Mouse (Mus musculus) right cerebral cortex, adult 18-20 months (tissue): Measurements from ENCODE around the gene Rad9a.

Experiments used
- DNase-seq: peaks from one replicate; pipeline ENCODE4 v3.0.0; 2022; ENCODE audit warnings: mixed read lengths

Gene Rad9a

GRCm38 (mm10) chr19:4162646-4163542 is 38.6 kb downstream of the Rad9a start, which contains the start of gene Rps6kb2:
Rps6kb2 (minus strand) TSS chr19:4163354.
- peak; percentile 98 for DNase-seq

GRCm38 (mm10) chr19:4159049-4159448 is 42.4 kb downstream of the Rad9a start:
- no peak for DNase-seq

- DNase-seq = no peak
Observed at GRCm38 (mm10) chr19:4156771-4157170, 44.7 kb downstream of the Rad9a start.

GRCm38 (mm10) chr19:4156073-4156579 is 45.3 kb downstream of the Rad9a start:
- no peak for DNase-seq

GRCm38 (mm10) chr19:4155223-4156072 is 46.0 kb downstream of the Rad9a start:
- no peak for DNase-seq

GRCm38 (mm10) chr19:4154437-4155222 is 46.8 kb downstream of the Rad9a start:
- no peak for DNase-seq

GRCm38 (mm10) chr19:4153232-4153654 is 48.2 kb downstream of the Rad9a start, which contains the start of gene Ptprcap:
Ptprcap (plus strand) TSS chr19:4153604.
- no peak for DNase-seq

- no peak for DNase-seq
Observed at GRCm38 (mm10) chr19:4152445-4153231, 48.8 kb downstream of the Rad9a start.

GRCm38 (mm10) chr19:4151898-4152297 is 49.6 kb downstream of the Rad9a start:
- DNase-seq = no peak

- DNase-seq = no peak
Observed at GRCm38 (mm10) chr19:4151488-4151860, 50.0 kb downstream of the Rad9a start.

GRCm38 (mm10) chr19:4150567-4151487 is 50.6 kb downstream of the Rad9a start:
- no peak for DNase-seq

- no peak for DNase-seq
Observed at GRCm38 (mm10) chr19:4149764-4150461, 51.5 kb downstream of the Rad9a start.

GRCm38 (mm10) chr19:4149283-4149682 is 52.2 kb downstream of the Rad9a start:
- DNase-seq = no peak

- DNase-seq = no peak
Observed at GRCm38 (mm10) chr19:4148819-4149218, 52.6 kb downstream of the Rad9a start.

GRCm38 (mm10) chr19:4148491-4148806 is 53.0 kb downstream of the Rad9a start, which contains the start of gene Coro1b:
Coro1b (plus strand) TSS chr19:4148619.
- DNase-seq = peak; percentile 95

- no peak for DNase-seq
Observed at GRCm38 (mm10) chr19:4147782-4148490, 53.5 kb downstream of the Rad9a start.

- no peak for DNase-seq
Observed at GRCm38 (mm10) chr19:4147022-4147405, 54.4 kb downstream of the Rad9a start.

GRCm38 (mm10) chr19:4146366-4147021 is 55.0 kb downstream of the Rad9a start:
- DNase-seq = no peak

- no peak for DNase-seq
Observed at GRCm38 (mm10) chr19:4145936-4146335, 55.5 kb downstream of the Rad9a start.
